Mouse (Mus musculus): ENCODE results near the gene D6Ertd527e. TPM values are rescaled to one million over a fixed set of nuclear protein-coding genes. Genes with fewer than 3 reads are reported as not detected.

Gene D6Ertd527e
- 1 to 10 TPM; 1.0 to 1.3 TPM for total RNA-seq (2023)

DNA sequence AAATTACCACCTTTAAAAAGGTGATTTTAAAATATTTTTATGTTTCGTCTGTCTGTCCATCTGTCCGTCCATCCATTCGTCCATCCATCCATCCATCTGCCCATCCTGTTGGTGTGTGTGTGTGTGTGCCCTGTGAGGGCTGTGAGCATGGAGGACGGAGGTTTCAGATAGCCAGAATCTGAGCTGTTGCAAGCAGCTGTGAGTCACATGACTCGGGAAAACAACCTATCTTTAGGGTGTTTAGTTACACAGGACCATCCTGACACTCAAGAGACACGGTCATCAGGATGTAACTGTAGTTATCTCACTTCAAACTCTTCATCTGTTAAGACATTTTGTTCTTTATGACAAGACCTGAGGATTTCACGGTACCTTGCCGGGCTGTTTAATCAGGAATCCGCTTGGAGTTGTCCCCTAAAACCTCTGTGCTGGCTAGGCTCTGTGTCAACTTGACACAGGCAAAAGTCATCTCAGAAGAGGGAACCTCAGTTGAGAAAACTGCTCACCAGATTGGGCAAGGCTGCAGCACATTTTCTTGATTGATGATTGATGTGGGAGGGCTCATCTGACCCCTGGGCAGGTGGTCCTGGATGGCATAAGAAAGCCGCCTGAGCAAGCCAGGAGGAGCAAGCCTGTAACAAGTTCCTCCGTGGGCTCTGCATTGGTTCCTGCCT, at the start of gene D6Ertd527e:
Gene D6Ertd527e (plus strand): TSS at position 624 of the 674 bp plus-strand sequence.

Other genes starting within 250 kb of the D6Ertd527e start
- 10 to 100 TPM; 38.4 to 43.0 TPM for gene Nfu1, start 95.5 kb upstream of the D6Ertd527e start, total RNA-seq (2023)
- gene Gfpt1, start 61.9 kb upstream of the D6Ertd527e start, total RNA-seq (2023), result 100 to 1,000 TPM in 1 of 2 experiments, 10 to 100 TPM in 1; 93.2 to 103 TPM
- gene Antxr1, start 231.1 kb downstream of the D6Ertd527e start, total RNA-seq (2023), result 1 to 10 TPM in 1 of 2 experiments, under 1 TPM in 1; 0.58 to 1.1 TPM
- gene Gkn1, start 246.2 kb downstream of the D6Ertd527e start, total RNA-seq (2023), result not detected